Mouse (Mus musculus) CH12.LX (cell line): ENCODE measurements at regions not wholly inside any gene's neighbourhood (a gene's known extent, or its start where the extent isn't known, plus 50 kb on each side); places are given as distances from the start of the nearest gene placed in this dataset.

Source experiments
- DNase-seq: peaks from one replicate; pipeline ENCODE4 v3.0.0-alpha.2; 2013; ENCODE audit errors: extremely low read depth
- H3K27ac ChIP-seq: 2 replicates; pipeline ENCODE4 v1.5.1; 2012; ENCODE audit warnings: low read depth, mild to moderate bottlenecking, control low read depth, moderate library complexity; ENCODE audit not compliant: insufficient read depth
- H3K27me3 ChIP-seq: replicated peaks from 2 replicates; pipeline ENCODE3; 2012; ENCODE audit warnings: inconsistent platforms
- H3K36me3 ChIP-seq, 2 experiments: replicated peaks in 1 of 2; 2 replicates each; pipeline versions ENCODE3 to v1.6.1; 2012; ENCODE audit warnings: inconsistent platforms in 1 of 2, low read length in 1 of 2, mild to moderate bottlenecking in 1 of 2, mixed read lengths in 1 of 2, moderate library complexity in 1 of 2; ENCODE audit not compliant: control insufficient read depth in 1 of 2, insufficient read depth in 1 of 2
- H3K4me1 ChIP-seq, 2 experiments: 2 replicates each; pipeline ENCODE4 v1.6.1; 2012; ENCODE audit warnings: inconsistent platforms in 1 of 2, moderate library complexity in 1 of 2; ENCODE audit not compliant: insufficient read depth in 2 of 2, control insufficient read depth in 1 of 2
- H3K4me2 ChIP-seq: 2 replicates; pipeline ENCODE4 v1.6.1; 2012; ENCODE audit warnings: low read depth, mild to moderate bottlenecking, control low read depth; ENCODE audit not compliant: poor library complexity, insufficient read depth, severe bottlenecking
- H3K4me3 ChIP-seq, 3 experiments: fragments of 150-350 bp in 1 of 3; sonication (generic) in 1 of 3; replicated peaks in 1 of 3; 2 replicates each; pipeline versions ENCODE3 to v1.5.1; 2011 to 2012; ENCODE audit warnings: low read depth in 2 of 3, low read length in 2 of 3, mild to moderate bottlenecking in 2 of 3, moderate library complexity in 2 of 3, control low read depth in 1 of 3, improper control_type of control experiment in 1 of 3, inconsistent platforms in 1 of 3, mixed read lengths in 1 of 3; ENCODE audit not compliant: poor library complexity in 1 of 3
- H3K79me2 ChIP-seq: replicated peaks from 2 replicates; pipeline ENCODE4 v1.6.1; 2012; ENCODE audit warnings: mild to moderate bottlenecking, moderate library complexity; ENCODE audit not compliant: control insufficient read depth, poor library complexity, insufficient read depth, severe bottlenecking; ENCODE audit errors: extremely low read depth
- H3K9ac ChIP-seq: 2 replicates; pipeline ENCODE4 v1.6.1; 2012; ENCODE audit warnings: low read depth, mild to moderate bottlenecking, control low read depth, moderate library complexity; ENCODE audit not compliant: insufficient read depth
- H3K9me3 ChIP-seq: replicated peaks from 2 replicates; pipeline ENCODE3; 2012; ENCODE audit warnings: low read length, inconsistent platforms, mixed read lengths
- BHLHE40 ChIP-seq: IDR thresholded peaks from 2 replicates; pipeline ENCODE4 v1.6.1; 2011; ENCODE audit warnings: mild to moderate bottlenecking, low read depth, low read length, improper control_type of control experiment
- CHD1 ChIP-seq: IDR thresholded peaks from 2 replicates; pipeline ENCODE4 v1.6.1; 2012; ENCODE audit warnings: low read depth, low read length, improper control_type of control experiment, inconsistent platforms
- CHD2 ChIP-seq: IDR thresholded peaks from 2 replicates; pipeline ENCODE4 v1.6.1; 2011; ENCODE audit warnings: low read length, improper control_type of control experiment
- CTCF ChIP-seq, 2 experiments: IDR thresholded peaks in 1 of 2; conservative IDR thresholded peaks in 1 of 2; 2 replicates each; pipeline ENCODE4 v1.5.1; 2011 to 2012; ENCODE audit warnings: low read depth in 2 of 2, low read length in 2 of 2, improper control_type of control experiment in 1 of 2, inconsistent platforms in 1 of 2, mild to moderate bottlenecking in 1 of 2, moderate library complexity in 1 of 2
- ELF1 ChIP-seq: IDR thresholded peaks from 2 replicates; pipeline ENCODE4 v1.6.1; 2014; ENCODE audit warnings: low read depth, mild to moderate bottlenecking, inconsistent platforms, low read length, improper control_type of control experiment
- EP300 ChIP-seq: IDR thresholded peaks from 2 replicates; pipeline ENCODE4 v1.6.1; 2011; ENCODE audit warnings: low read length, improper control_type of control experiment
- GABPA ChIP-seq: IDR thresholded peaks from 2 replicates; pipeline ENCODE4 v1.6.1; 2012; ENCODE audit warnings: low read depth, low read length, improper control_type of control experiment, inconsistent platforms; ENCODE audit not compliant: insufficient replicate concordance
- HCFC1 ChIP-seq: IDR thresholded peaks from 2 replicates; pipeline ENCODE4 v1.6.1; 2012; ENCODE audit warnings: low read depth, mild to moderate bottlenecking, inconsistent platforms, low read length, improper control_type of control experiment
- IRF4 ChIP-seq: IDR thresholded peaks from 2 replicates; pipeline ENCODE4 v1.6.1; 2014; ENCODE audit warnings: low read depth, mild to moderate bottlenecking, inconsistent platforms, low read length, improper control_type of control experiment
- KAT2A ChIP-seq: IDR thresholded peaks from 2 replicates; pipeline ENCODE4 v1.6.1; 2012; ENCODE audit warnings: low read length, improper control_type of control experiment, inconsistent platforms; ENCODE audit not compliant: insufficient replicate concordance
- MAFK ChIP-seq: IDR thresholded peaks from 2 replicates; pipeline ENCODE4 v1.6.1; 2011; ENCODE audit warnings: low read length, improper control_type of control experiment; ENCODE audit not compliant: insufficient replicate concordance
- MAZ ChIP-seq: IDR thresholded peaks from 2 replicates; pipeline ENCODE4 v1.6.1; 2012; ENCODE audit warnings: low read depth, mild to moderate bottlenecking, inconsistent platforms, low read length, improper control_type of control experiment, moderate library complexity
- NELFE ChIP-seq: IDR thresholded peaks from 2 replicates; pipeline ENCODE4 v1.6.1; 2011; ENCODE audit warnings: low read depth, low read length, improper control_type of control experiment
- PAX5 ChIP-seq: IDR thresholded peaks from 2 replicates; pipeline ENCODE4 v1.6.1; 2012; ENCODE audit warnings: low read length, inconsistent platforms, mixed read lengths
- POLR2A ChIP-seq: IDR thresholded peaks from 2 replicates; pipeline ENCODE4 v1.6.1; 2011; ENCODE audit warnings: low read depth, mild to moderate bottlenecking, improper control_type of control experiment, low read length
- RCOR1 ChIP-seq: conservative IDR thresholded peaks from 2 replicates; pipeline ENCODE4 v1.6.1; 2012; ENCODE audit warnings: low read depth, mild to moderate bottlenecking, inconsistent platforms, low read length, improper control_type of control experiment
- TBP ChIP-seq: conservative IDR thresholded peaks from 2 replicates; pipeline ENCODE4 v1.6.1; 2011; ENCODE audit warnings: low read depth, low read length, improper control_type of control experiment
- TCF12 ChIP-seq: IDR thresholded peaks from 2 replicates; pipeline ENCODE4 v1.6.1; 2014; ENCODE audit warnings: low read depth, mild to moderate bottlenecking, inconsistent platforms, low read length, improper control_type of control experiment
- UBTF ChIP-seq: IDR thresholded peaks from 2 replicates; pipeline ENCODE4 v1.6.1; 2012; ENCODE audit warnings: low read depth, mild to moderate bottlenecking, inconsistent platforms, low read length, improper control_type of control experiment, moderate library complexity
- USF1 ChIP-seq: IDR thresholded peaks from 2 replicates; pipeline ENCODE4 v1.6.1; 2014; ENCODE audit warnings: low read depth, mild to moderate bottlenecking, inconsistent platforms, low read length, improper control_type of control experiment
- USF2 ChIP-seq: conservative IDR thresholded peaks from 2 replicates; pipeline ENCODE4 v1.6.1; 2011; ENCODE audit warnings: low read depth, low read length, improper control_type of control experiment
- ZC3H11A ChIP-seq: IDR thresholded peaks from 2 replicates; pipeline ENCODE4 v1.6.1; 2012; ENCODE audit warnings: low read depth, mild to moderate bottlenecking, inconsistent platforms, low read length, improper control_type of control experiment
- ZKSCAN1 ChIP-seq: IDR thresholded peaks from 2 replicates; pipeline ENCODE4 v1.6.1; 2012; ENCODE audit warnings: low read depth, inconsistent platforms, low read length, improper control_type of control experiment, borderline replicate concordance
- dilution Hi-C: fragments of 300-500 bp; cut with MboI; formaldehyde crosslinking; loops from 2 replicates; pipeline ENCODE4 v1.14.3; 2020; ENCODE audit warnings: low sequenced_read_pairs; ENCODE audit not compliant: extremely low pct_unique_long_range_greater_than_20kb, extremely low pct_ligation_motif_present
- in situ Hi-C: fragments of 300-500 bp; cut with MboI; formaldehyde crosslinking; loops from 3 replicates; pipeline ENCODE4 v1.14.3; 2019; ENCODE audit warnings: low sequenced_read_pairs, low pct_ligation_motif_present, low pct_unique_long_range_greater_than_20kb, mixed read lengths

DNA sequence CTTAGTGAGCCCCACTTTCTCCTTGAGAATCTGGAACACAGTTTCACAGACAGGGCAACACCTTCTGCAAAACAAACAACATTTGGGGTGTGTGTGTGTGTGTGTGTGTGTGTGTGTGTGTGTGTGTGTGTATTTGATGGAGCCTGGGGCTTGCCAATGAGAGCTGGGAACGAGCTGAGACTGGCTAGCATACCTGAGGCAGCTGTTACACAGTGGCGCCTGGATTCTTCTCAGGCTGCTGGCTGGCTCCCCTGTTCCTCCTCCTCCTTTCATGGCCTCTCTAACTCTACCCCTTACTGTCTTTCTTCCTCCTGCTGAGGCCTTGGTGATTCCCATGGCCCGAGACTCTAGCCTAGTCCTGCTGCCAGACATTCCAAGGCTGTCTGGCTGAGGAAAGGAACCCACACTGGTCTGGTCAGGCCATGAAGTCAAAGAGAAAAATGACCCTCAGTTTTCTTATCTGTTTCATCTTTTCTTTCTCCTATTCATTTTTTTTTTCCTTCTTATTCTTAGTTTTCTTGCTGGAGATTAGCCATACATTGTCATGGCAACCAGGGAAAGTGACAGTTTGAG is 79.6 kb upstream of the Sem1 start:
- no peak overlapping the region for H3K4me2 ChIP-seq

DNA sequence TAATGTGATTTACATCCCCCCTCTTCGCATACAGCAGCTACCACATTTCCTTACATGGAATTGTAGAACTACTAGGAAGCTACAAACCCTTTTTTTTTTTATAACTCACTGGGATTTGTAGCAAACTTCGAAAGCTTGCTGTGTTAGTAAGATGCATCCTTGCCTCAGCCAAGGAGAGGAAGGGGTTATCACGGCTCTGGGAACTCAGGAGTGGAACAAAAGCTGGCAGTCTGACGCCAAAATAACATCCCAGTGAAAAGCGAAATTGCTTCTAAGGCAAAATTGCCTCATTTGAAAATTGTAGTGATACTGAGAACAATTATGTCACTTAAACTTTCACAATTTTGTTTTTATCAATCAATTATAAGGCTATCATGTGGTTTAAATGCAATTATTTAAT is 81.6 kb upstream of the Sem1 start:
- in situ Hi-C loops = no loop called here
- Histone ChIP-seq H3K79me2 (no peaks in the 10 kb centered on the region), H3K4me2 (no peak overlapping the region), H3K36me3 (no peaks in the 10 kb centered on the region), H3K4me3 (no peak overlapping the region), H3K4me1 (no peaks in the 10 kb centered on the region), H3K9me3 (no peaks in the 10 kb centered on the region), H3K27ac (no peak overlapping the region), H3K27me3 (no peaks in the 10 kb centered on the region), H3K9ac (no peak overlapping the region)
- TF ChIP-seq CHD2 (no peak), MAFK (no peak)
- DNase-seq = no peak
- dilution Hi-C loops = no loop called here

More for the DNA sequence above, 79.6 kb upstream of the Sem1 start:
- Histone ChIP-seq H3K79me2 (no peaks in the 10 kb centered on the region), H3K27me3 (no peaks in the 10 kb centered on the region), H3K9ac (no peak overlapping the region)
- no peak for TF ChIP-seq HCFC1
- TF ChIP-seq MAFK = no peak
- TF ChIP-seq GABPA = no peak
- TF ChIP-seq TCF12 = no peak
- no peak for TF ChIP-seq RCOR1
- TF ChIP-seq, all 38 proteins: peak for 0
- H3K4me3 ChIP-seq = no peak overlapping the region
- no peak for DNase-seq
- H3K36me3 ChIP-seq = no peaks in the 10 kb centered on the region
- in situ Hi-C loops = no loop called here
- H3K4me1 ChIP-seq = no peaks in the 10 kb centered on the region
- H3K9me3 ChIP-seq = no peaks in the 10 kb centered on the region
- dilution Hi-C loops = no loop called here
- no peak overlapping the region for H3K27ac ChIP-seq

DNA sequence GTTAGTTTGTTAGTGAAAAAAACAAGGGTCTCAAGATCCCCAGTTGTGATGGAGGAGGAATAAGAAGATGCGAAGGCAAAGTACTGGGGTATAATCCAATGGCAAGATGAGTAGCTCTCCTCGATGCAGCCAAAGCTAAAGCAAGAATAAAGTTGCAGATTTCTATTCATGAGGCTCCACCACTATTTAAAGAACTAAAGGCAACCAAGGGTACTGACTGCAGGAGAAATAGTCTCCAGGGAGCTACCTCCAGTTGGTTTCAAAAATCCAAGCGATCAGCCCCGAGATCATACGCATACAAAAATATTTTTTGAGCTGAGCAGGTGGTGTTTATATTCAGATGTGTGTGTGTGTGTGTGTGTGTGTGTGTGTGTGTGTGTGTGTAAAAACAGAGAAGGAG is 88.3 kb upstream of the Sem1 start:
- Histone ChIP-seq H3K79me2 (no peaks in the 10 kb centered on the region), H3K27ac (no peak overlapping the region), H3K27me3 (no peaks in the 10 kb centered on the region), H3K4me1 (peaks cover 0 to 21% of the 10 kb centered on the region in 2 experiments; a peak in 2 of 4 replicates), H3K4me3 (no peak overlapping the region), H3K4me2 (no peak overlapping the region), H3K36me3 (no peaks in the 10 kb centered on the region), H3K9me3 (no peaks in the 10 kb centered on the region), H3K9ac (no peak overlapping the region)
- no peak for TF ChIP-seq ZKSCAN1
- TF ChIP-seq USF1 = no peak
- no peak for TF ChIP-seq ELF1
- no peak for TF ChIP-seq IRF4
- no peak for TF ChIP-seq MAFK
- no peak for TF ChIP-seq PAX5
- no peak for TF ChIP-seq ZC3H11A
- no peak for TF ChIP-seq CTCF (conservative IDR thresholded peaks at IDR 0.05 in 1 of 2, IDR thresholded peaks at IDR 0.05 in 1 of 2; ENCODE audit: low read depth in 2 of 2, low read length in 2 of 2)
- TF ChIP-seq BHLHE40 = no peak
- TF ChIP-seq POLR2A = no peak
- no peak for TF ChIP-seq TBP
- TF ChIP-seq EP300 = no peak
- no peak for TF ChIP-seq MAZ
- no peak for TF ChIP-seq CHD2
- no peak for TF ChIP-seq USF2
- no peak for TF ChIP-seq KAT2A
- TF ChIP-seq CHD1 = no peak
- no peak for TF ChIP-seq UBTF
- TF ChIP-seq NELFE = no peak
- dilution Hi-C loops (no loop called here), in situ Hi-C loops (no loop called here)
- DNase-seq = no peak
